Mouse (Mus musculus) thymus, adult 2 months (tissue): Measurements from ENCODE around the gene Wdr24. TPM values are rescaled to one million over a fixed set of nuclear protein-coding genes. Genes with fewer than 3 reads are reported as not detected.

Experiments used
- DNase-seq: peaks from one replicate; pipeline ENCODE4 v3.0.0; 2021
- H3K27ac ChIP-seq: fragments of 200-500 bp; 2 replicates; pipeline ENCODE4 v1.5.1; 2012; ENCODE audit warnings: low read length, control low read depth; ENCODE audit not compliant: control insufficient read depth, insufficient read depth
- H3K27me3 ChIP-seq: fragments of 200-500 bp; 2 replicates; pipeline ENCODE4 v1.6.1; 2012; ENCODE audit warnings: mild to moderate bottlenecking, low read length, moderate library complexity, mixed read lengths; ENCODE audit not compliant: control insufficient read depth, insufficient read depth
- H3K36me3 ChIP-seq: fragments of 200-500 bp; 2 replicates; pipeline ENCODE4 v1.6.1; 2012; ENCODE audit warnings: mild to moderate bottlenecking, low read length, moderate library complexity; ENCODE audit not compliant: control insufficient read depth, insufficient read depth
- H3K4me1 ChIP-seq: fragments of 200-500 bp; replicated peaks from 2 replicates; pipeline ENCODE4 v1.6.1; 2012; ENCODE audit warnings: low read length; ENCODE audit not compliant: control insufficient read depth, insufficient read depth
- H3K4me3 ChIP-seq: fragments of 200-500 bp; 2 replicates; pipeline ENCODE4 v1.5.1; 2012; ENCODE audit warnings: mild to moderate bottlenecking, low read length, control low read depth, moderate library complexity; ENCODE audit not compliant: control insufficient read depth, insufficient read depth
- CTCF ChIP-seq: fragments of 200-500 bp; IDR thresholded peaks from 2 replicates; pipeline ENCODE4 v1.5.1; 2012; ENCODE audit warnings: mild to moderate bottlenecking, control low read depth, low read length, moderate library complexity, borderline replicate concordance; ENCODE audit not compliant: control insufficient read depth, poor library complexity, insufficient read depth; ENCODE audit errors: extremely low read depth
- POLR2A ChIP-seq: fragments of 200-500 bp; IDR thresholded peaks from 2 replicates; pipeline ENCODE4 v1.6.1; 2012; ENCODE audit warnings: mild to moderate bottlenecking, low read length, control low read depth, moderate library complexity; ENCODE audit not compliant: control insufficient read depth, poor library complexity, insufficient read depth; ENCODE audit errors: extremely low read depth
- WGBS: fragments of 180-500 bp; shearing (Covaris S2); methylation state at CpG from one replicate; pipeline ENCODE4 v1.1.7; 2018; 5-methylcytosine and 5-hydroxymethylcytosine counted together
- polyA plus RNA-seq: library from polyadenylated mRNA; depleted of rRNA; stranded (reverse); fragments of >200 nt; gene quantifications from 2 replicates; pipeline ENCODE4 v1.2.3, GENCODE M21; 2012; rRNA removed

The Wdr24 gene
- 86.3 and 89.1 TPM in 2 replicates for polyA plus RNA-seq

DNA sequence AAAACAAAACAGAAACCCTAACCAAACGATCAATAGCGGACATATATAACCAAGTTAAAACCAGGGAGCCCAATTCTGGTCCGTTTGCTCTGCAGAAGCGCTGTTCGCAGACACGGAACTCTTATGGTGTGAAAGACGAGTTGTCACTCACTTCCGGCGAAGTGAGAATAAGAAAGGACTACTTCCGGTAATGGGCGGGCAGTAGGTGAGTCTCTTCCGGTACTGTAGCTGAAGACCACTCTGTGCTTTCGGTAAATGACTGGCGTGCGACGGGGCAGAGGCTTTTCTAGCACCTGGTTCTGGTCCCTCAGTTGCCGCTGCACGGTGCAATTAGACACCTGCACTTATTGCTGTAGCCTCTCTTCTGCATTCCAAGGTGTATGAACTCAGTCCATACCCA is at the start of gene Wdr24:
Gene Wdr24, plus strand, starts transcription at position 176 of the 400 bp plus-strand sequence.
- peak within 1 kb of the TSS; percentile 50; the same call in 1 of the 2 replicates for H3K27ac ChIP-seq
- peaks cover 9% of the 10 kb centered on the region; the same call in 1 of the 2 replicates for H3K27me3 ChIP-seq
- DNase-seq = peak; percentile 80
- H3K4me3 ChIP-seq = peak within 1 kb of the TSS; percentile 96
- H3K4me1 ChIP-seq = peaks cover 20% of the 10 kb centered on the region
- WGBS = under 1% methylated on average over 18 of the region's 18 CpGs
- H3K36me3 ChIP-seq = no peaks in the 10 kb centered on the region
- TF ChIP-seq CTCF (no peak), POLR2A (no peak; the same call in 1 of the 2 replicates)

DNA sequence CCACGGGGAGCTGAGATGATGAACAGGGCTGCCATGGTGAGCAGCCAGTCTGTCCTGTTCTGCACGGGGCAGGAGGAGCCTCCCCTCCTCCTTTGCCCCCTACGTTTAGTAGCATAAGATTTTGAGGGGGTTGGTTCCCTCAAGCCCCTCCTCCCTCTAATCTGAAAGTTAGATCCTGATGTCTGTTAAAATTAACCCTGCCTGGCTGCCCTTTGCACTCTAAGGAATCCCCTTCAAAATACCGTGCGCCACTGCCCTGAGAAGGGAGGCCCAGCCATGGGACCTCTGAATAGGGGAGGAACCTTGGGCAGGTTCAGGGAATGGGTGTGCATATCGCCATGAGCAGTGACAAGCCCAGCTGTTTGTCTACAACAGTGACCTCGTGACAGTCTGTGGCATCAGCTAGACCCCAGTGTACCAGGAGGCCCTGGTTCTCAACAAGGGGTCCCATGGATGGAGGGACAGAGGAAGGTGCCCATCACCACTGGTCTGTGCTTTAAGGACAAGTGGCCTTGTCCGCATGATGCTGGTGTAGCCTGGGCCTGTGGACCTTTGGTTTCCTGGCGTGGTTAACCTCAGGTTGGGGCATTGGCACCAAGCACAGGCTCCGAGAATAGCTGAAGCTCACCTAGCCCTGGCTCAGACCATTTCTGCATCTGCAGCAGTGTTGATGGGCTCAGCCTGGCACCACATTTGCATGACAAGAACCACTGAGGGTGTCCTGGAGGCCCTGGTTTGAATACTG is 47.9 kb upstream of the Wdr24 start:
- WGBS = 79% methylated on average over 10 of the region's 10 CpGs
- no peaks in the 10 kb centered on the region for H3K36me3 ChIP-seq
- no peak for DNase-seq
- no peak overlapping the region for H3K4me3 ChIP-seq
- H3K27ac ChIP-seq = no peak overlapping the region
- H3K4me1 ChIP-seq = peaks cover 8% of the 10 kb centered on the region
- TF ChIP-seq CTCF = no peak
- H3K27me3 ChIP-seq = no peaks in the 10 kb centered on the region

DNA sequence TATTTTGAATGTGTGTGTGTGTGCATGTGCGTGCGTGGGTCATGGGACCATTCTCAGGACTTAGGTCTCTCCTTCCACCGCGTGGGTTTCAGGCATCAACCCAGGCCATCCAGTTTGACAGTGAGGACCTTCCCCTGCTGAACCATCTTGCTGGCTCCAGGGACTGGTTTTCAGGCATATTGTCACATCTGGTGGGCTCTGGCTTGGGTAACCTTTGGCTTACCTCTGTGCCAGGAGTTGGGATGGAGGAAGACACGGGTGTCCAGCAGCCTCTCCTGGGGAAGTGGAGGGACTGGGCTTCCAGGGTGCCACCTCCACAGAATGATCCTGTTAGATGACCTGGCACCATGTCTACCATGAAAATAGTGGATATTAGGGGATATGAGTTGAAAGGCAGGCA is 45.5 kb upstream of the Wdr24 start:
- no peak for DNase-seq
- H3K27me3 ChIP-seq = no peaks in the 10 kb centered on the region
- H3K36me3 ChIP-seq = no peaks in the 10 kb centered on the region; the same call in 1 of the 2 replicates
- no peak overlapping the region for H3K27ac ChIP-seq
- peaks cover 8% of the 10 kb centered on the region for H3K4me1 ChIP-seq
- no peak for TF ChIP-seq POLR2A
- TF ChIP-seq CTCF = no peak
- 96% methylated on average over 5 of the region's 5 CpGs for WGBS
- H3K4me3 ChIP-seq = no peak overlapping the region

DNA sequence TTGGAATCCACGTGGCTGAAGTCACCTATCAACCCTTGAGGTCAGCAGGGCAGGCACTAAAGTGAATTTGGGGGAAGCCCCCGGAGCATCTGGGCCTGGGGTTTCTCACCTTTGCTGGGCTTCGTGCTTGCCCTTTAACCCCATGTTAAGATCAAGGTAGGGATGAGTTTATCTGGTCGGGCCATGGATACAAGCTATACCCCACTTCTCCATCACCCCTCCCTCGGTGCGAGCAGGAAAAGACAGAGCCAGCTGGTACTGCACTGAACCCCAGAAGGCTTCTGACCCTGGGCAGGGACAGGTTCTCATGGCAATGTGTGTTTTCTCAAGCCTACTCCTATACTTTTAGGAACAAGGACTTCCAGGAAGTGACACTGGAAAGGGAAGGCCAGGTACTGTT is 42.1 kb upstream of the Wdr24 start:
- Histone ChIP-seq H3K4me3 (no peak overlapping the region), H3K27ac (no peak overlapping the region), H3K36me3 (no peaks in the 10 kb centered on the region; the same call in 1 of the 2 replicates), H3K4me1 (peaks cover 15% of the 10 kb centered on the region), H3K27me3 (no peaks in the 10 kb centered on the region)
- DNase-seq = no peak
- TF ChIP-seq CTCF = no peak
- 86% methylated on average over 6 of the region's 6 CpGs for WGBS

- H3K36me3 ChIP-seq = no peaks in the 10 kb centered on the region; the same call in 1 of the 2 replicates
- DNase-seq = no peak
- TF ChIP-seq CTCF (no peak), POLR2A (no peak)
- WGBS = 93% methylated on average over 7 of the region's 7 CpGs
- no peak overlapping the region for H3K4me3 ChIP-seq
- H3K27me3 ChIP-seq = no peaks in the 10 kb centered on the region
- peaks cover 15% of the 10 kb centered on the region for H3K4me1 ChIP-seq
- H3K27ac ChIP-seq = no peak overlapping the region
Measured at GRCm38 (mm10) chr17:25783086-25783485, 40.3 kb upstream of the Wdr24 start.

DNA sequence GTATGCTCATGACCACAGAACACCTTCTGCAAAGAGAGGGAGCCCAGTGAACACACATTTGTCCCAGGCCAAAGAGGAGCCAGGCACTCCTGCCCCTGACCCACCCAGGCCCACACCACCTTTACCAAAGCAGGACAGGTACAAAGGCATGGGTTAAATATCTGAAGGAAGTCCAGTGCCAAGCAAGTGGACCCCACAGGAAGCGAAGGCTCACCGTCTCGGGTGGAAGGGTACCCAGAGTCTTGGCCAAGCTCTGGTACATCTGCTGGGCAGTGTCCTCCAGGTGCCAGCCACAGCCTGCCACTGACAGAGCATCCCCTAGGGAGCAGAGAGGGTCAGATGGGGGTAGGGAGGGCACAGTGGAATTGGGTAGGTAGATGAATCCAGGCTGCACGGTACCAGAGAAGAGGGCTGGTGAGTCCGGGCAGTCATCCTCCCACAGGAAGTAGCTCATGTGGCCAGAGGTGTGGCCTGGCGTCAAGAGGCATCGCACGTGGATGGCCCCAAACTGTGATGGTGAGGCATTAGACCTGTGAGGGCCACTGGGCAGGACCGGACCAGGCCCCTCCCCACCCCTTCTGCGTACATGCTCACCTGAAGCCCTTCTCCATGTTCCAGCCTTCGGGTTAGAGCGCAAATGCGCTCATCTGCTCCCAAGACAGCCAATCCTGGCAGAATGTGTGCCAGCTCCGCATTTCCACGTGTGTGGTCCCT is 39.4 kb upstream of the Wdr24 start:
- Histone ChIP-seq H3K27ac (no peak overlapping the region), H3K36me3 (no peaks in the 10 kb centered on the region; the same call in 1 of the 2 replicates), H3K4me1 (peaks cover 15% of the 10 kb centered on the region), H3K27me3 (no peaks in the 10 kb centered on the region), H3K4me3 (no peak overlapping the region)
- TF ChIP-seq CTCF (no peak), POLR2A (no peak)
- DNase-seq = no peak
- 88% methylated on average over 15 of the region's 15 CpGs for WGBS

DNA sequence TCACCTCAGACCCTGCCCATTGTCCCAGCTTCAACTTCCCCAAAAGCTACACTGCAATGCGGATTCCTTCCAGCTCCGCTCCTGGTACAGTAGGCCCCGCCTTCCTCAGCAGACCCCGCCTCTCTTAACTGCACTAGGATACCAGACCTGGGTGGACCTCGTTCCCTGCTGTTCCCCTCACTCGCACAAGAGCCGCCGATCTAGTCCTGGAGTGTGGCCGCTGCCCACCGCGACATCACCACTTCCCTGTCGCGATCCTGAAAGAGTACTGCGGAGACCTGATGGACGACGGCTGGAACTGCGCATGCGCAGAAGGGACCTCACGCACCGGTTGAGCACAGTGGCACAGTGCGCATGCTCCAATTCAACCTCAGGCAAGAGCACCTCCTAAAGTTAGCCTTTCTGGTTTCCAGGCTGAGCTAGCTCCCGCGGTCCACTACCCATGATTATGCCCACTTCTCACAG is 38.1 kb upstream of the Wdr24 start, which contains the start of gene Haghl:
Gene Haghl, minus strand, starts transcription at position 393 of the 465 bp plus-strand sequence.
- peak; percentile 36; the same call in 1 of the 2 replicates for TF ChIP-seq POLR2A
- no peak for TF ChIP-seq CTCF
- Histone ChIP-seq H3K27ac (no peak within 1 kb of the TSS), H3K4me3 (peak within 1 kb of the TSS; percentile 77), H3K27me3 (no peaks in the 10 kb centered on the region), H3K36me3 (no peaks in the 10 kb centered on the region; the same call in 1 of the 2 replicates), H3K4me1 (peaks cover 15% of the 10 kb centered on the region)
- WGBS = under 1% methylated on average over 23 of the region's 23 CpGs
- peak; percentile 93 for DNase-seq
